Mouse (Mus musculus): ENCODE results near the gene 2010109A12Rik.

DNA sequence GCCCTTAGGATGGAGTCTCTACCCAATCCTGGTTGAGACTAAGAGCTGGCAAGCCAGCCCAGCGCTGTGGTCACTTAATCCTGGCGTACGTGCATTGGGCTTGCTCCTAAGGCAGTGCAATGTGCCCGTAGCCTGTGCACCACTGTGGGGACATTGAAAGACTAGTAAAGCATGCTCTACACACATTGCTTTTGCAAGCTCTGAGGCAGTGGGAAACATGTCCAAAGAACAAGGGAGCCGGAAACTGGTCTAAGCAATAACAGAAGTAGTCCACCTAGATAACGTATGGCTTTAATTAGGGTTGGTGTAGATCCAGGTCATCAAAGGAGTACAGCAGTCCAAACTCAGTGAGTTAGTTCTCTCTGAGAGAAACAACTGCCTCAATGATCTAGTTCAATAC, 37.7 kb upstream of the 2010109A12Rik start:
- TF ChIP-seq CTCF (IDR thresholded peaks at IDR 0.05; ENCODE audit: extremely low read depth, insufficient read depth, insufficient read length, insufficient replicate concordance) (no peak), POLR2A (IDR thresholded peaks at IDR 0.05; ENCODE audit: low read depth, low read length) (no peak)

All from spleen, adult 2 months (tissue).